Mouse (Mus musculus): ENCODE data around the gene Marveld2.

DNA sequence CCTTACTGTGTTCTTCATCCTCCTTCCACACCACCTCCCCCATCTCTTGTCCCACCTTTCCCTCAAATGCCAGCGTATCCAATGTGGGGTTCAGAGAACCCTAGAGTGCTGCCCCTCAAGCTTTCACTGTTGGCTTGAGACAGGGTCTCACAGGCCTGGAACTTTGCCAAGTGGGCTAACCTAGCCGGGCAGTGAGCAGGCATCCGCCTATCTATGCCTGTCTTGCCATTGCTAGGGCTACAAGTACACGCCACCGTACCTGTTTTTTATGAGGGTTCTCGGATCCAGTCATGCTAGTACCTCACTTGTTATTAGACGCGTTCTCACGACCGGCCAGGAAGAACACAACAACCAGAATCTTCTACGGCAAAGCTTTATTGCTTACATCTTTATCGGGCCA, 28.1 kb downstream of the Marveld2 start:
- TF ChIP-seq MYOG (IDR thresholded peaks at IDR 0.05; ENCODE audit: control insufficient read depth in 1 of 3, insufficient read depth in 1 of 3, insufficient read length in 2 of 3, low read depth in 2 of 3), result no peak
- TF ChIP-seq CEBPB (IDR thresholded peaks at IDR 0.05; ENCODE audit: insufficient read depth, poor library complexity, severe bottlenecking), result no peak
- no peak for TF ChIP-seq POLR2A (IDR thresholded peaks at IDR 0.05; ENCODE audit: insufficient read length, low read depth)
- no peak for TF ChIP-seq USF1 (IDR thresholded peaks at IDR 0.05; ENCODE audit: low read depth)
- no peak for TF ChIP-seq MYOD1 (IDR thresholded peaks at IDR 0.05; ENCODE audit: control insufficient read depth in 1 of 3, insufficient read length in 2 of 3, low read depth in 2 of 3)
- TF ChIP-seq E2F4 (IDR thresholded peaks at IDR 0.05; ENCODE audit: insufficient read depth), result no peak
- TF ChIP-seq TCF12 (IDR thresholded peaks at IDR 0.05; ENCODE audit: insufficient read depth, poor library complexity, severe bottlenecking), result no peak
- no peak for TF ChIP-seq SRF (IDR thresholded peaks at IDR 0.05; ENCODE audit: control insufficient read depth, insufficient read length, low read depth)
- no peak for TF ChIP-seq MAX (IDR thresholded peaks at IDR 0.05; ENCODE audit: low read depth)
- TF ChIP-seq POLR2AphosphoS2 (IDR thresholded peaks at IDR 0.05; ENCODE audit: insufficient read length, low read depth), result no peak
- no peak for TF ChIP-seq REST (IDR thresholded peaks at IDR 0.05; ENCODE audit: insufficient read depth, insufficient read length)

Measured in myocyte (in vitro differentiated cells).